Mouse (Mus musculus): Measurements from ENCODE around the gene Ccdc170.

DNA sequence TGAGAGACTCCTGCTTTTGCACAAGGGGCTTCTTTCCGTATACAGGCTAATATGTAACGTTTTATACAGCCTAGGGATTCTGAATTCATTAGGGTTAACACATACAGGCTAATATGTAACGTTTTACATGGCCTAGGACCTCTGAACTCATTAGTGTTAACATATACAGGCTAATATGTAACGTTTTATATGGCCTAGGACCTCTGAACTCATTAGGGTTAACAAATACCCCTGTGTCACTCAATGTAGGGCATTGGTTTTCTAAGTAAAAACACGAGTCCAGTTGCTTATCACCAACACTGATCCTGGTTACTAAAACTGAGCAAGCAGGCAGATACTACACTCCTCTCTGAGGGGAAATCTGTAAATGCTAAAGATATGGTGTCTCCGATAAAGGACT is 49.6 kb downstream of the Ccdc170 start:
- no peak for TF ChIP-seq CTCF (IDR thresholded peaks at IDR 0.05; ENCODE audit: extremely low read depth, insufficient read length, insufficient replicate concordance, low read depth, low read length)
- TF ChIP-seq POLR2A (IDR thresholded peaks at IDR 0.05; ENCODE audit: low read depth, low read length) = no peak

Measured in small intestine, adult 2 months (tissue).